Mouse (Mus musculus) urinary bladder, postnatal 14 days (tissue): ENCODE data around the gene Epb42.
"Not testable (repeated sequence)": the region's sequence is repeated elsewhere in the genome, so short reads cannot be mapped to it uniquely, and the experiment has no call there.

Source experiments
- DNase-seq: peaks from one replicate; pipeline ENCODE4 v3.0.0; 2021; ENCODE audit warnings: low spot score

Epb42 gene

DNA sequence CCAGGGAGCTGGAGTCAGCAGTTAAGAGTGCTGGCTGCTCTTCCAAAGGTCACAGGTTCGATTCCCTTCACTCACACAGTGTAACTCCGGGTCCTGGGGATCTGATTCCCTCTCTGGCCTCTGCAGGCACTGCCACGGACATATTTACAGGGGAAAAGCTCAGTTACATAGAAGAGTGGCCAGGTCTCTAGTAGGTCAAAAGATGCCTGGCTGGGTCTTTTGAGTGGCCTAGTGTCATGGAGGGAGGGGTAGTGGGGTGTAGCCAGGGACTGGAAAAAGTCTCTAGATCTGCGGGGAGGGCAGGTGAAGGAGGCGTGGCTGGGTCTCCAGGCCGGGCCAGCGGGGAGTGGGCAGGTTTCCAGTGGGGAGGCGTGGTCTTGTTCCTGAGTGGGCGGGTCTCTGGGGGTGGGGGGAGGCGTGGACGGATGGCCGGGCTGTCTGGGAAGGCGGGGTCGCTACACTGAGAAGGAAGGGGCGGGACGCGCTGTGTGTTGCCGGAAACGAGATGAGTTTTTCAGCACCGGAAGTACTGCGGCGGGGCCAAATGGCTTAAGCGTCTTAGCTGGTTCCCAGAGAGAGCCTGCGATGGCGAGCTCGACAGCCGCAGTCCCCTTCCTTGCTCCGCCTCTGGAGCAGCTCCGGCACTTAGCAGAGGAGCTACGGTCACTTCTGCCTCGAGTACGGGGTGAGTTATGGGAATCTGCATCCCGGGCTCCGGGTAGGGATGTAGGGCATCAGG is 28.8 kb downstream of the Epb42 start, which contains the start of gene Ccndbp1:
Gene Ccndbp1 (plus strand): TSS at position 479 of the 739 bp plus-strand sequence.
- peak; percentile 94 for DNase-seq

GRCm38 (mm10) chr2:121006986-121007385 is 29.9 kb downstream of the Epb42 start:
- no peak for DNase-seq

DNA sequence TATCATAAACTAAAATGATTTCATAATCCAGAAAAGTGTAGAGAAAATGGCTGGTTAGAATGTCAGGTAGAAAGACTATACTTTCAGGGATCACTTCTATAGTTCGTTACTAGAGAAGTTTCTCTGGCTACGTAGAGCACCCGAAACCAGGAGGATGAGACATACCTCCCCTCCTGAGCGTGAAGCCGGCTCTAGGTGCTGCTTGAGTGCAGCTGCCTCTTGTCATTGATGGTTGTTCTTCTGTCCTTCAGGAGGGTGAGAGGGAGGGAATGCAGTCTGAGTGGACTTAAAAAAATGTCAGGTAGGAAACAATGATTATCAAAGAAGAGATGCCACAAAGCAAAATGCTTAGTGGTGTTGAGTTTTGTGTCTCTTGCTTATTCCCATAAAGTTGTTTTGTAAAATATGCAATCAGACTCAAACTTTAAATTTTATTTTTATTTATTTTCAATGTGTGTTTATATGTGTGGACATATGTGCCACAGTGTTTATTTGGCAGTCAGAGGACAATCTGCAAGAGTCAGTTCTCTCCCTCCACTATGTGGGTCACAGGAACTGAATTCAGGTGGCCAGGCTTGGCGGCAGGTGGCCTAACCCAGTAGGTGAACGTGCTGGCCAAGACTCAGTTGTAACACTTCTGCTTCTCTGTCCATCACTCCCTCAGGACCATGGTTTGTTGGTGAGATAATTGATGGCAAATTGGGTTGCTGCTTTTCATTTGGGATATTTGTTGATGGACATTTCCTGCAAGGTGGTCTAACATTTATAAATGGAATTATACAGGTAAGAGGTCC is 32.7 kb downstream of the Epb42 start:
- no peak for DNase-seq

- no peak for DNase-seq
Measured at GRCm38 (mm10) chr2:121003586-121003985, 33.3 kb downstream of the Epb42 start.

- no peak for DNase-seq
Measured at GRCm38 (mm10) chr2:120998863-120999262, 38.0 kb downstream of the Epb42 start.

DNA sequence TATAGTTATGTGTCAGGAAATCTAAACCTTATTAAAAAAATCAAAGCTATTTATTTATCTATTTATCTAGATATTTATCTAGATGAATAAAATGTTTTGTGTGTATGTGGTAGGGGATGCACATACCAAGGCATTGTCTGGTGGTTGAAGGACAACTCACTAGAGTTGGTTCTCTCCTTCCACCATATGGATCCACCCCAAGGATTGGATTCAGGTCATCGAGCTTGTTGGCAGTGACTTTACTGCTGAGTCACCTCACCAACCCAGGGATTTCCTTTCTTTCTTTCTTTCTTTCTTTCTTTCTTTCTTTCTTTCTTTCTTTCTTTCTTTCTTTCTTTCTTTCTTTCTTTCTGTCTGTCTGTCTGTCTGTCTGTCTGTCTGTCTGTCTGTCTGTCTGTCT is 40.3 kb downstream of the Epb42 start:
- not testable (repeated sequence) for DNase-seq

DNA sequence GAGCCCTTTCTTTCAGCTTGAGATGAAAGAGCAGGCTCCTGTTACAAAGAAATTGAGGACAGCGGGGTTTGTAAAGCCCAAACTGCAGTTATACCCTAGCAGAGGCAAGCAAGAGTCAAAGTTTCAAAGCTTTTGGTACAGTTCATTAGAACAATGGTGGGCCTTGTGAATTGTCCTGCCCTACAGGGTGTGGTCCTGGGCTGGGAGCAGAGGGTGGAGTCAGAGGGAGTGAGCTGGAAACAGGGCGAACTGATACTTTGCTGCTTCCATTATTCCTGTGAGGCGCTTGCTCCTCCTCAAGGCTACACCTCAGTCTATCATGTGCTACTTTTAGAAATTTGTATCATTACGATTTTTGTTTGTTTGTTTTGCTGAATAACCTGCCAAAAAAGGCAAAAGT is 45.7 kb downstream of the Epb42 start:
- DNase-seq: no peak

GRCm38 (mm10) chr2:120985241-120985640 is 51.6 kb downstream of the Epb42 start:
- DNase-seq: no peak

DNA sequence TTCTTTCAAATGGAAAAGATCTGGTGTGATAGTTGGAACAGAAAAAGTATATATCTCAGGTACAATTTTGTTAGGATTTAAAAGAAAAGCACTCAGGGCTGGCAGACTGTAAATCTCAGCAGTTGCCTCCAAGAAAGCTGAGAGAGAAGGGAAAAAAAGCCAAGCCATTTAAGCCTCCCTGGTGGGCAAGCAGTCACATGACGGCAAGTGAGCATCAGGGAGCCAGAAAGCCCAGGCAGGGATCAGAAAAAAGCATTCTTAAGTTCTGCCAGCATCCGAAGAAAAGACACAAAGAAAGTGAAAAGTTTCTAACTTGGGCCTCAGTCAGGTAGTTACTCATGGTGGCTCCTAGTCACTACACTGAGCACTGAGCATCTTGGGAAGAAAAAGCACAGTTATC is 53.3 kb downstream of the Epb42 start:
- no peak for DNase-seq

- no peak for DNase-seq
Measured at GRCm38 (mm10) chr2:120980861-120981260, 56.0 kb downstream of the Epb42 start.

GRCm38 (mm10) chr2:120979819-120980218 is 57.1 kb downstream of the Epb42 start:
- DNase-seq: no peak

- DNase-seq: no peak
Measured at GRCm38 (mm10) chr2:120978693-120979037, 58.2 kb downstream of the Epb42 start.

- no peak for DNase-seq
Measured at GRCm38 (mm10) chr2:120977926-120978692, 58.8 kb downstream of the Epb42 start.

DNA sequence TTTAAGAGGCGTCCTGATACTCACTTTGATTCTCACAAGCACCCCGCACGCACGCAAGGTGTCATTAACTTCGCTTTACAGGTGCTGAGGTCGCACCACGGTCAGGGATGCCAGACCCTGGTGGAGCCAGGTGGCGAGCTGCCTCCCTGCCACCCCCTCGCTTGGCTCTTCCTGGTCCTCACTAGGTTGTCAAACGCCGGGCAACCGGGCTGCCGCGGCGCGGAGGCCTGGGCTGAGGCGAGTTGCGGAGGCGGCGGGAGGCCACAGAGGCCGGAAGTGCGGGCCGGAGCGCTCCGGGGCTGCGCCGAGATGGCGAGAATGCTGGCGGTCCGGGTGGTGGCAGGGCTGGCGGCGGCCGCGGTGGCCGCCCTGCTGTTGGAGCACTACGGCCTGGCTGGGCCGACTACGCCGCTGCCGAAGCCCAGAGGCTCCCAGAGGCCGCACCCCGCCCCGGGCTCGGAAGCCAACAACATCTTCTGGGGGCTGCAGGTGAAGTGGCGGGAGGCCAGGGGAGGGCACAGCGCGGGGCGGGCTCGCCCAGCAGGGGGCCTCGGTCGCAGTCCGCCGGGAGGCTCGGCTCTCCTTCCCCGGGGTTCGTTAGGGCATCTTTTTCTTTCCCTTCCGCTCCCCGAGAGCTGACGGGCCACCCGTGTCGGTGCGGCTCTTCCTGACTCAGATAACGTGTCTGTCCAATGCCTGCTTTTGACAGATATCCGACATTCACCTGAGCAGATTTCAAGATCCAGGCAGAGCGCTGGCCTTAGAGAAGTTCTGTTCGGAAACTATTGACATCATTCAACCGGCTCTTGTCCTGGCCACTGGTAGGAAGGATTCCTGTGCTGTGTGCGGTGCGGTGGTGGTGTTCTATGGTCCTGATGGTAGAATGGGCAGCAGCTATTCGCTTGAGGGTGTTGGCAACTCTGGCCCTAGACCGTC is 59.6 kb downstream of the Epb42 start, which contains the start of gene Tmem62:
Gene Tmem62 (plus strand): TSS at position 28 of the 936 bp plus-strand sequence.
- DNase-seq: peak; percentile 67

GRCm38 (mm10) chr2:120976308-120976707 is 60.6 kb downstream of the Epb42 start:
- no peak for DNase-seq

DNA sequence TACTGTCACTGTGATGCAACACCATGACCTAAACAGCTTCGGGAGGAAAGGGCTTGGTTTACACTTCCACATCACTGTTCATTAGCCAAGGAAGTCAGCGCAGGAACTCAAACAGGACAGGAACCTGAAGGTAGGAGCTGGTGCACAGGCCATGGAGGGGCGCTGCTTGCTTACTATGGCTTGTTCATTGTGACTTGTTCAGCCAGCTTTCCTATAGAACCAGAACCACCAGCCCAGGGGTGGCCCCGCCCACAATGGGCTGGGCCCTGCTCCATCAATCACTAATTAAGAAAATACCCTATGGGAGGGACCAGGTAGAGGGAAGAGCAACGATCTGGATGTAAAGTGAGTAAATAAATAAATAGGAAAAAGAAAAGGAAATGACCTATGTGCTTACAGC is 63.9 kb downstream of the Epb42 start:
- DNase-seq: peak; percentile 18

DNA sequence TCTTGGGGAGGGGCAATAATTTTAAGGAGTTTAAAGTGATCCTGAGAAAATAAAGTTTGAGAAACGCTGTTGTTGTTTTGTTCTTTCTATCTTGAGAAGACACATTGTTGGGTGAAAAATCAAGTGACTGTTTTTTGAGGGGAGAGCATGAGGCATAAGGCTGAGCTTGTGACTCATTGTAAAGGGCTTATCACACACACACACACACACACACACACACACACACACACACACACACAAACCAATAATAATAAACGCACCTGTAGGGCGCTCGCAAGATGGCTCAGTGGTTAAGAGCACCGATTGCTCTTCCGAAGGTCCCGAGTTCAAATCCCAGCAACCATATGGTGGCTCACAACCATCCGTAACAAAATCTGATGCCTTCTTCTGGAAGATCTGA is 64.6 kb downstream of the Epb42 start:
- DNase-seq: not testable (repeated sequence)

- DNase-seq: no peak
Measured at GRCm38 (mm10) chr2:120971766-120972165, 65.1 kb downstream of the Epb42 start.

- peak; percentile 83 for DNase-seq
Measured at GRCm38 (mm10) chr2:120970559-120971080, 66.3 kb downstream of the Epb42 start, which contains the start of gene Ubr1. TSS of gene Ubr1 (minus strand) at chr2:120970715.

GRCm38 (mm10) chr2:120970045-120970539 is 66.8 kb downstream of the Epb42 start:
- no peak for DNase-seq
